Mouse (Mus musculus): ENCODE measurements around the gene Abhd17a.

GRCm38 (mm10) chr10:80578911-80579310, 11.2 kb downstream of the Abhd17a start:
- TF ChIP-seq CTCF (IDR thresholded peaks at IDR 0.05; ENCODE audit: low read depth) (peak; percentile 93), EP300 (IDR thresholded peaks at IDR 0.05; ENCODE audit: low read depth) (no peak)

All from liver, postnatal 0 days (tissue).